Mouse (Mus musculus): Measurements from ENCODE around the gene Ryr3. TPM values are rescaled to one million over a fixed set of nuclear protein-coding genes. Genes with fewer than 3 reads are reported as not detected.

Ryr3 gene
- total RNA-seq, 2 experiments from 2014 or later, result 0.40 to 0.53 TPM

- no peak for DNase-seq
Observed at GRCm38 (mm10) chr2:112653836-112654235, 563.1 kb downstream of the Ryr3 start.

GRCm38 (mm10) chr2:112637206-112637605, 579.7 kb downstream of the Ryr3 start:
- DNase-seq, result no peak

GRCm38 (mm10) chr2:112632536-112632935, 584.4 kb downstream of the Ryr3 start:
- DNase-seq, result no peak

GRCm38 (mm10) chr2:112630669-112631068, 586.2 kb downstream of the Ryr3 start:
- no peak for DNase-seq

GRCm38 (mm10) chr2:112625156-112625555, 591.7 kb downstream of the Ryr3 start:
- no peak for DNase-seq

- DNase-seq, result no peak
Observed at GRCm38 (mm10) chr2:112617206-112617605, 599.7 kb downstream of the Ryr3 start.

- no peak for DNase-seq
Observed at GRCm38 (mm10) chr2:112614375-112614774, 602.5 kb downstream of the Ryr3 start.

- no peak for DNase-seq
Observed at GRCm38 (mm10) chr2:112612628-112613027, 604.3 kb downstream of the Ryr3 start.

GRCm38 (mm10) chr2:112606536-112606935, 610.4 kb downstream of the Ryr3 start:
- no peak for DNase-seq

- no peak for DNase-seq
Observed at GRCm38 (mm10) chr2:112602487-112602886, 614.4 kb downstream of the Ryr3 start.

- DNase-seq, result no peak
Observed at GRCm38 (mm10) chr2:112600222-112600621, 616.7 kb downstream of the Ryr3 start.

GRCm38 (mm10) chr2:112597064-112597463, 619.8 kb downstream of the Ryr3 start:
- DNase-seq, result no peak

- DNase-seq, result no peak
Observed at GRCm38 (mm10) chr2:112596415-112596814, 620.5 kb downstream of the Ryr3 start.

- no peak for DNase-seq
Observed at GRCm38 (mm10) chr2:112595807-112596206, 621.1 kb downstream of the Ryr3 start.

- no peak for DNase-seq
Observed at GRCm38 (mm10) chr2:112593781-112594180, 623.1 kb downstream of the Ryr3 start.

GRCm38 (mm10) chr2:112593322-112593721, 623.6 kb downstream of the Ryr3 start:
- DNase-seq, result no peak

GRCm38 (mm10) chr2:112591451-112591871, 625.4 kb downstream of the Ryr3 start:
- DNase-seq, result peak; percentile 36 to 58

- no peak for DNase-seq
Observed at GRCm38 (mm10) chr2:112590985-112591384, 625.9 kb downstream of the Ryr3 start.

Small RNA genes within 50 kb of the gene (microRNA-seq; reads per million reads assigned to microRNA genes)
- not detected for gene Gm44374

Other genes with a start within 250 kb of the Ryr3 start
- not detected for gene Tmco5b, start 68.6 kb upstream of the Ryr3 start, total RNA-seq (2021)
- gene Fmn1, start 110.6 kb upstream of the Ryr3 start, total RNA-seq (2021), result 1 to 10 TPM; 1.8 to 3.7 TPM

All from adrenal gland, postnatal 36 days (tissue).